Mouse (Mus musculus) kidney, postnatal 36 days (tissue): ENCODE measurements around the gene D330020A13Rik.
A peak's percentile ranks its signal among the peaks of the same experiment; 100 is the strongest.
"Not testable (repeated sequence)": the region's sequence is repeated elsewhere in the genome, so short reads cannot be mapped to it uniquely, and the experiment has no call there.

Experiments used
- DNase-seq, 2 experiments: peaks; one replicate each; pipeline ENCODE4 v3.0.0; 2021 to 2022; ENCODE audit warnings: mixed read lengths in 2 of 2

D330020A13Rik gene

GRCm38 (mm10) chr6:120294056-120294784 is at the start of gene D330020A13Rik, which contains the start of gene B4galnt3:
Gene D330020A13Rik (plus strand): TSS chr6:120294364.
Gene B4galnt3 (minus strand): TSS chr6:120294559.
- DNase-seq = peak; percentile 61 to 82

DNA sequence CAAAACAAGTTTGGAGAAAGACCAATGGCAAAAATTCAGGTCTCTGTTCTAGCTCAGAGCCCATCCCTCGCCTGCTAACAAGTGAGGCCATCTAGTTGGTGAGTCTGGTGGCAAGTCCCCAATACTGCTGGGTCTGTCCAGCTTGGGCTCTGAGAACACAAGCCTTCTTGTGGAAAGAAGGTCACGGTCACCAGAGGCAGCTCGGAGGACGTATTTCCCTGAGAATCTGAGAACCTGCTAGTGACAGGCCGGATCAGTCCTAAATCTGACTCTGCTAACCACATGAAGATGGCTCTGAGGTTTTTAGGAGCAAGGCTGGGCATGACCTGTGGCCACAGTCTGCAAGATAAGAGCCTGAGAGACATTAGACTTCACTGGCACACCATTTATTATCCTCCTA is 47.5 kb upstream of the D330020A13Rik start:
- DNase-seq = no peak

DNA sequence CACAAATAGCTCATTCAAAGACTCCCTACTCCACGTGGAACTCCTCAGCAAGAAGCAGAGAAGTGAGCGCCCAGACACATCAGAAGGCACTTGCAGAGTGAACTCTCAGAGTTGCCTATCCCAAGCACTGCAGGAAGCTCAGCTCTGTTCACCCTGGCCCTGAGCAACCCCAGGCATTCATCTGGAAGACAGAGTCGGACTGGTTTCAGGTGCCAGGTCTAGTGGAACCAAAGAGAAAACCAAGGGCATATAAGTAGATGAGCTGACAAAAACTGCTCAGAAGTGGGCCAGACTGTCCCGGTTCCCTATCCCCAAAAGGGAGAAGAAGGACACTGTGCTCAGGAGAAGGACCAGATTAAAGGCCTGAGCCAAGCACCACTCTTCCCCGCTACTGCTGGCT is 44.3 kb upstream of the D330020A13Rik start:
- peak; percentile 64 to 67 for DNase-seq

DNA sequence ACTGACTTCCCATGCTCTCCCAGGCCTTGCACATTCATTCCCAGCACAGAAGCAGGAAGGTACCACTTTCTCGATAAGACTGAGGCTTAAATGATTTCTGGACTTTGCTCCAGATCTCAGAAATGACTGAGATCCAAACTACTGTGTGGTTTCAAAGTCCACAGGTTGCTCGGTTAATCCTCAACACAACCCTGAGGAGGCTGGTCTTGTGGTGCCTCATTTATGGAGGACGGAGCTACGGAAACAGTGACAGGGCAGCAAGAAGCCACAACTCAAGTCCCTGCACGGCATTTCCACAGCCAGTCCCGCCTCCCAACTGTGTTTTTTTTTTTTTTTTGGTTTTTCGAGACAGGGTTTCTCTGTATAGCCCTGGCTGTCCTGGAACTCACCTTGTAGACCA is 43.2 kb upstream of the D330020A13Rik start:
- DNase-seq = peak; percentile 49 to 67

DNA sequence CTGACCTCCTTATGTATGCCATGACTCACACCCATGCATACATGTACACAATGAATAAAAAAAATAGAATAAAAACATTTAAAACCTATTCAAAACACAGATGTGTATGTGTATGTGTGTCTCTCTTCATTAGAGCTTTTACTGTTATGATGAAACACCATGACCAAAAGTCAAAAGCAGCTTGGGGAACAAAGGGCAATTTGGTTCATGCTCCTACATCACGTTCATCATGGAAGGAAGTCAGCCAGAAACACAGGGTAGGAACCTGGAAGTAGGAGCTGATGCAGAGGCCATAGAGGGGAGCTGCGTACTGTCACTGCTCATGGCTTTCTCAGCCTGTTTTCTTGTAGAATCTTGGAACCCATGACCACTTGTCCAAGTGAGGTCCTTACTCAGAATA is 41.4 kb upstream of the D330020A13Rik start:
- DNase-seq = no peak

- peak; percentile 72 to 77 for DNase-seq
Measured at GRCm38 (mm10) chr6:120254640-120255039, 39.5 kb upstream of the D330020A13Rik start.

DNA sequence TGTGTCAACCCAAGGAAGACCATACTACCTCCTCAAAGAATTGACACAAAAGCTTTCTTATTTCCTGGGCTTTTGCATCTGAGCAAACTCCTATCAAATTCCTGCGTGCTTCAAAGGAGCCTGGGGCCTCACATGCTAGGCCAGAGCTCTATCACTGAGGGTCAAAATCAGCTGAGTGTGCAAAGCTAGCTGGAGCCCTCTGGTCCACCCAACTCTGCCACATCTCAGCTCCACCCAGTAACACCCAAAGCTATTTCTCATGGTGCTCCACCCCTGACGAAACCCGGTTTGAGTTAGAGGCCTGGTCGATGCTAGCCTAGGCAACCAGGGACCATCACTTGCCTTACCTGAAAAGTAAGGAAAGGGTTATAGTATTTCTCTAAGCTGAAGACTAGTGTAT is 39.0 kb upstream of the D330020A13Rik start:
- peak; percentile 36 to 41 for DNase-seq

- DNase-seq = peak in 1 of 2 experiments; percentile 23
Measured at GRCm38 (mm10) chr6:120255701-120256100, 38.5 kb upstream of the D330020A13Rik start.

- DNase-seq = no peak
Measured at GRCm38 (mm10) chr6:120256431-120256935, 37.7 kb upstream of the D330020A13Rik start.

DNA sequence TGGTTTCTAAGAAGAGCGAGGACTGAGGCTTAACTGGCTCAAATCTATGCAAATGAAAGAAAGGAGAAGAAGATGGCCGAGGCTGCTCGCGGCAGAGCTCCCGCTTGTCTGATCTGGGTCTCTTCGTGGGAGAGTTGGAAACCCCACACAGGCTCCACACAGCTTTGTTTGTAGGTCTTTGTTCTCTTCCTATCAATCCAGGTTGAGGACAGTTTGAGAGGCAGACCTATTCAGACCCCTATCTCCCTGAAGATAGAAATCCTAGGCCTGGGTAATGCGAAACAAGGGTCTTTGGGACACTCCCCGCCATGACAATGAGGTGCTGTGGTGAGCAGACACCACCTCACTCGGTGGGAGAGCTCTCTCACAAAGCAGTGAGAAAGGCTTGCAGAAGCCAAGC is 34.7 kb upstream of the D330020A13Rik start:
- DNase-seq = no peak

- DNase-seq = peak; percentile 44 to 48
Measured at GRCm38 (mm10) chr6:120262886-120263531, 31.2 kb upstream of the D330020A13Rik start.

- DNase-seq = peak; percentile 51 to 58
Measured at GRCm38 (mm10) chr6:120263608-120264007, 30.6 kb upstream of the D330020A13Rik start.

- no peak for DNase-seq
Measured at GRCm38 (mm10) chr6:120264151-120264550, 30.0 kb upstream of the D330020A13Rik start.

DNA sequence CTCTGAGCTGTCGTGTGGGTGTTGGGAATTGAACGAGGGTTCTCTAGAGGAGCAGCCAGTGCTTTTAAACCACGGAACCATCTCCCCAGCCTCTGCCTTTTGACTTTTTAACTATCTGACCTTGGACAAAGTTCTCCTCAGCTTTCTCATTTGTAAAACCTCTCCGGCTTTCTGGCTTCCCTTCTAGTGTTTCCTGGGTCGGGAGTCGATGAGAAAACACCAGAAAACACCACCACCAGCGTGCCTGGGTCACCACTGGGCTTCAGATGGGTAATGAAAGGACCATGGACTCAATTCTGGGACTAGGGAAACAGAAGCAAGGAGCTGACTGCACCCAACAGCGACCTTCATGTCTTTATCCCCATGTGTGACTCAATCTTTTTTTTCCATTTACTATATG is 20.0 kb upstream of the D330020A13Rik start:
- DNase-seq = no peak

DNA sequence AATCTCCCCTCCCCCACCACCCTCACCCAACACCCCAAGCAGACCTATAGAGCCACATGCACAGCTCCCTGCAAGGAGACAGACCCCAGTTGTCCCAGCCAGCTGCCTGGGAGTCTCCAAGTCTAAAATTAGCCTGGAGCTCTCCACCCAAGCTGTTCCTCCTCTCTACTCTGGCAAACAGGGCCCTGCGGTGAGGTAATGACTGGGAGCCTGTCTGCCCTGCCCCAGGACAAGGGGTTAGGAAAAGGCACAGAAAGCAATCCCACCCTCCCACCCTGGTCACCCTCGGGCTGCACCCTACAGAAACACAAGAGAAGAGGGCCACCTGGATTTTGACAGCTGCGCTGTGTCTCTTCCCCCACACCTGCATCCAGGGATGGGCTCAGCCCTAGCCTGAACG is 19.3 kb upstream of the D330020A13Rik start:
- DNase-seq = no peak

DNA sequence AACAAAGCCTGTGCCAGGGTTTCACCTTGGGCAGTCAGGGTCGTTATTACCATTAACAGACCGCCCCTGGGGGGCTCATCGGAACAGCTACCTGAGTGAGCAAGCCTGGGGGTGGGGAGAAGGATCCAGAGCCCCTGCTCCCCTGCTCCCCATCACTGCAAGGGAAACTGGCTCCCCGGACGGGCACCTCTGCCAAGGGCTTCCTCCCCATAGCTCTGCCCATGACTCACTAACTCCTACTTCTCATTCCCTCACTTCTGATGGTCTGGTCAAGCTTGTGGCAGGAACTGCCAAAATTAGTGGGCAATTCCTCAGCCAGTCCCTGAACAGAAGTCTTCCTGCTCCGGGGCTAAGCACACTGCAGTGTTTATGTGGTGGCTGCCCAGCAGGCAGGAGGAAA is 18.9 kb upstream of the D330020A13Rik start:
- no peak for DNase-seq

DNA sequence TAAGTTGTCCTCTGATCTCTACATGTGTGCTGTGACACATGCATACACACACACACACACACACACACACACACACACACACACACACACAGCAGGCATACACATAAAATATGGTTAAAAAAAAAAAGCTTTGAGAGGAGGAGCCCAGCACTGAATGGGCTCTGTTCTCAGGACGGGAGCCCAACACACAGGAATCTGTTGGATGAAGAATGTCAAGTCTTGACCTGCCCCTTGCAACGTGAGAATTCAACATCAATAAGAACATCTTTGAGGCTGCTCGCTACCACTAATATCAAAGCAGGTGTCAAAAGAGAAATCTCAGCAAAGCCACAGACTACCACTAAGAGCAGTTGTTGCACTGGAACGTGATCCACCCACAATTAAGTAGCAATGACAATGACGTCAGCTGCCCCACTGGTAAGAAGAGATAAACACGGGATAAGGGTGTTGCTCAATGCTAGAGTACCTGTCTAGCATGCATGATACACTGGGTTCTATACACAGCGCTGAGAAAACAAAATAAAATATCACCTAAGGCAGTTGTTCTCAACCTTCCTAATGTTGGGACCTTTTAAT is 17.2 kb upstream of the D330020A13Rik start:
- DNase-seq = no peak

- DNase-seq = peak in 1 of 2 experiments; percentile 40
Measured at GRCm38 (mm10) chr6:120287279-120287678, 6.9 kb upstream of the D330020A13Rik start.

DNA sequence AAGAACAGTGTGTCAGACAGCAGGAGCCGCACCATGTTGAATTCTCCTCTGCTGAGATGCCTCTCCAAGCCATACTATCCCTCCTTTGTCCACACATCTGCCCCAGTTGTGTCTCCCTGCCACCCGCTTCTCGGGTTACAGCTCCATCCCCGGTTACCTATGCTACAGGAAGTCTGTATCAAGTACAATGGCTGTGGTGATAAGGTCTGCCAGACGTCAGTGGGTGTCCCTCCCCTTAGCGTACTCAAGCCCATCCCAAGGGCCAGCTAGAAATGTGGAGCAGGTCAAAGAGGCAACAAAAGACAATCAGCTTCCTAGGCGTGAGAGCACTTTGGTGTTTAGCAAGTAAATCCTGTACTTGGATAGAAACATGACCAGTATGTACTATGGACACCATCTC is 5.6 kb upstream of the D330020A13Rik start:
- DNase-seq = no peak

- no peak for DNase-seq
Measured at GRCm38 (mm10) chr6:120289430-120289829, 4.7 kb upstream of the D330020A13Rik start.

DNA sequence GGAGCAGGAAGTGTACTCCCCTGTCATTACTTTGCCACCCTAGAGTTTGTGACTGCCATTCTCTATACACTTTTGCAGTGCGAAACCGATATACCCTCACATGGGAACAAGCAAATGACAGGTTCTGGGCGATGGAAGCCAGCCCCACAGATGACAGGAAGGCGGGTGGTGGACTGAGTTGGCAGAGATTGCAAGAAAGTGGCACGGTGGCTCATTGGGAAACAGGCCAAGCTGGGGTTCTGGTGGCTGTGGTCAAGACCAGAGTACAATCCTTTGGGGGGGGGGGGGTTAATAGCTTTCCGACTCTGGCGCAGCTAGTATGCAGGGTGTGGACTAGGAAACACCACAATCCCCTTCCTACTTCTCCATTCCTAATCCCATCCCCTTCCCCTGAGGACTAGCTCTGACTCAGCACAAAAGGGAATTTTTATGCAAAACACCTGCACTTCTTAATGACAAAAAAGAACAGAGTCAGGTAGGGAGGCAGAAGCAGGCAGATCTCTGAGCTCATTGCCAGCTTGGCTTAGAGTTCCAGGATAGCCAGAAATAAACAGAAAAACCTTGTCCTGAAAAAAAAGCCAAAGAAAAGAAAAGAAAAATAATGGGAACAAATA is 2.7 kb upstream of the D330020A13Rik start:
- DNase-seq = peak in 1 of 2 experiments; percentile 21

DNA sequence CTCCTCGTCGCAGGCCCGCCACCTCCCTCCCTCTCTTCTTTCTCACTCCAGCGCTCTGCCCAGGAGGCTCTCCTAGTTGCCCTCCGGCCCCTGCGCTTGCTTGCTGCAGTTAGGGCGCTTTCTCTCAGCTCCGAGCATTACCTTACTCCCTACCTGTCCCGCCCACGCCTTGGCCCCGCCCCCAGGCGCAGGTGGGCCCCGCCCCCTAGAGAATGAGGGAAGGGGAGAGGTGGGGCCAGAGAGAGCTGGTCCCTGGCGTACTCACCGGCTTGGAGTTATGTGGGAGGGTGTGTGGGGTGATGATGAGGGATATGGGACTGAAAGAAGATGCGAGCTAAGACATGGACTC is 595 bp downstream of the D330020A13Rik start:
- DNase-seq = peak; percentile 86 to 92

DNA sequence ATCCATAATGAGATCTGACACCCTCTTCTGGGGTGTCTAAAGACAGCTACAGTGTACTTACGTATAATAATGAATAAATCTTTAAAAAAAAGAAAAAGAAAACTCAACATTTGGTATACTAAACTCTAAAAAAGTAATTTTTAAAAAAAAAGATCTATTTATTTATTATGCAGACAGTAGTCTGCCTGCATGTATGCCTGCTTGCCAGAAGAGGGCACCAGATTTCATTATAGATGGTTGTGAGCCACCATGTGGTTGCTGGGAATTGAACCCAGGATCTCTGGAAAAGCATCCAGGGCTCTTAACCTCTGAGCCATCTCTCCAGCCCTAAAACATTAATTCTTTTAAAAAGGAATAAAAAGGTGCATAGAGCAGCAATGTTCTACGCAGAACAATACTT is 2.4 kb downstream of the D330020A13Rik start:
- not testable (repeated sequence) for DNase-seq
